Mouse (Mus musculus): ENCODE results near the gene Haao.

GRCm38 (mm10) chr17:83836048-83836447, 11.7 kb downstream of the Haao start:
- TF ChIP-seq ZC3H11A (IDR thresholded peaks at IDR 0.05; ENCODE audit: borderline replicate concordance, low read depth, low read length) (no peak), HCFC1 (IDR thresholded peaks at IDR 0.05; ENCODE audit: borderline replicate concordance, insufficient read depth, low read length) (no peak), MAFK (IDR thresholded peaks at IDR 0.05; ENCODE audit: insufficient read depth, low read depth, low read length) (no peak), CHD2 (IDR thresholded peaks at IDR 0.05; ENCODE audit: low read depth, low read length) (no peak), ZNF384 (IDR thresholded peaks at IDR 0.05; ENCODE audit: low read depth, low read length) (no peak)
